Mouse (Mus musculus): ENCODE measurements around the gene Pgrmc2.

GRCm38 (mm10) chr3:41113186-41113585, 30.3 kb upstream of the Pgrmc2 start:
- TF ChIP-seq CTCF (IDR thresholded peaks at IDR 0.05; ENCODE audit: low read depth) (no peak), EP300 (IDR thresholded peaks at IDR 0.05; ENCODE audit: low read depth) (no peak)
